Mouse (Mus musculus): ENCODE measurements around the gene Rybp.

Rybp gene

DNA sequence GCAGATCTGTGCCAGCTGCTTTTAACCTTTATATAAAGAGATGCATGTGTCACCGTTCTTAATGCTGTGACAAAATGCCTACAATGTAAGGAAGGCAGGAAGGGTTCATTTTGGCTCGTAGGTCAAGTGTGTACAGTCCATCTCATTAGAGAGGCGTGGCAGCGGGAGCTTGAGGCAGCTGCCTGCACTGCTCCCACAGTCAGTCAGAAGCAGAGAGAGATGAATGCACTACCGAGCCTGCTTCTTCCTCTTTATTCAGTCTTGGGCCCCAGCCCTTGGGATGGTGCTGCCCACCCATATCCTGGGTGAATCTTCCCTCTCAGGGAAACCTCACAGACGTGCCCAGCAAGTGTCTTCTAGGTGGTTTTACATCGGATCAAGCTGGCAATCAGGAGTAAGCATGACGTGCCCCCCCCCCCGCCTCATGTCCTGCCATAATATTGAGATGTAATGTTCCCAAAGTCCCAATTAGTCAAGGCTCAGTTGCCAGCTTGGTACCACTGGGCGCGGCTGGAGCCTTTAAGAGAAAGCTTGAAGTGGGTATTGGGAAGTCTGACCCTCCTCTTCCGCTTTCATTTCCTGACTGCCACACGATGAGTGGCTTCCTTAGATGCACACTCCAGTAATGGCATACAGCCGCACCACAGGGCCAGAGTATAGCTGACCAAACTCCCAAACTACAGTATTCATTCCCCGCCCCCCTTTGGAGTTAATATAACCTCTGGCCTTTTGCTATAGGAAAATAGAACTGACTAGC lies 96.3 kb downstream of the Rybp start:
- DNase-seq (ENCODE audit: low read depth, low spot score) = no peak

DNA sequence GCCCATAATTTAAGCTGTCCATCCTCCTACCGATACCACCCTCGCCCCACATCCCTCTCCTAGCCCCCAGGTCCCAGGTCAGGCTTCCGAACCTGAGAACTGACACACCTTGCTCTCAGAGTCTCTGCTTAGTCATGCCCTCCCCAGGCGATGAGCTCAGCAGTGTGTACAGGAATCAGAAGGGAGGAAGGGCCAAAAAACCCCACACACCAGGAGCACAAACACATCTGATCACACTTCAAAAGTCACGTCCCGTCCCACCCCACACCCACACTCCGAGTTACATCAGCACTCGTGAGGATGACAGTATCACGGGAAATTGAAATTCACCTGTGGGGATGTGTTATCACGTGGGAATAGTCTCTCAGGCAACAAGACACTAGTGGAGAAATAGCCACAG lies 97.0 kb downstream of the Rybp start:
- DNase-seq (ENCODE audit: low read depth, low spot score) = no peak

DNA sequence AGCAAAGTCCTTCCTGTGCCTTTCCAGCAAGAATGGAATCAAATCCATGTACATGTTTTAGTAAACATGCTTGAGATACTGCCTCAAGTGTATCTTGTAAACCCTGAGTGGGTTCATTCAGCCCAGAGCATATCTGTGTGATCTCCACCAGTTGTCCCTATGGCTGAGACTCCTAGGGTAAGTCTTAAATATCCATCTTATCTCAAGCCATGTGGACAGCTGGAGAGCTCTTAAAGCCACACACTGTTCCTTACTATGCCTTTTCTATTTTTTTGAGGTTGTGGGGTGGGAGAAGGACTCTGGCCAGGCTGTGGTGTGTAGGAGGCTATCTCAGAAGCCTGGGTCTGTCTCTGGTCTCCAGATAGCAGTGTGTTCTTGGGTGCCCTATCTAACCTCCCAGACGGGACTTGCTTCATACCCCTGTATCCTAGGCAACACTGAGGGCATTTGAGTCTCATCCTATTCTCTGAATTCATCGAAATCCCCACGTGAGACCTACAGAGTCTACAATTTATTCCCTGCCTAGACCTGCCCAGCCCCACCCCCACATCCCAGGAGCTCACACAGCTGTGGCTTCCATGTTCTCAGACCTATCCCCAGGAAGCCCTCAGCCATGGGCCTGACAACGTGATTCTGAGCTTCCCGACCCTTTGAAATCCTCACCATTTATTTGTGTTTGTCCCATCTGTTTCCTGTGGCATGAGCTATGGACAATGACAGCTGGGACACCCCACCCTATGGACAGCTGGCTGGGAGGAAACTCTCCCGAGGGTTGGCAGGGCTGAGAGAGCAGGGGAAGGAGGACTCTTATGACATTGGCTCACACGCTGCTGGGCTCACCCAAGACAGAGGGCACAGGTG lies 98.2 kb downstream of the Rybp start:
- no peak for DNase-seq (ENCODE audit: low read depth, low spot score)

DNA sequence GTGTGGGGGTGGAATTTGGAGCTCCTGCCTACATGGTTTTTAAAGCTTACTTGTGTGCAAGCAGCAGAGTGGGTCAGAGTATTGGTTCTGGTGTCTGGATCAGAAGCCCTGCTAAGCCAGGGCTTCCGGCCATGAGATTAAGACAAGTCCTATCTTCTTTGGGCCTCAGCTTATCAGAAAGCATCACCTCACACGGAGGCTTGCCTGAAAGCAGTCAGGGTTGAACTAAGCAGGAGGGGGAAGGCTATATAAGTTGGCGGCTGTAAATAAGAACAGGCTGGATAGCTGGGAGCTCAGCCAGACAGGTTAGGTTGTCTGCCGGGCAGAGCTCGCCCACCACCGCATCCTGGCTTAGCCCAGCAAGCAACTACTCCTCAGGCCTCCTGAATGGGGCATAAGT lies 99.5 kb downstream of the Rybp start:
- DNase-seq (ENCODE audit: low read depth, low spot score) = no peak

DNA sequence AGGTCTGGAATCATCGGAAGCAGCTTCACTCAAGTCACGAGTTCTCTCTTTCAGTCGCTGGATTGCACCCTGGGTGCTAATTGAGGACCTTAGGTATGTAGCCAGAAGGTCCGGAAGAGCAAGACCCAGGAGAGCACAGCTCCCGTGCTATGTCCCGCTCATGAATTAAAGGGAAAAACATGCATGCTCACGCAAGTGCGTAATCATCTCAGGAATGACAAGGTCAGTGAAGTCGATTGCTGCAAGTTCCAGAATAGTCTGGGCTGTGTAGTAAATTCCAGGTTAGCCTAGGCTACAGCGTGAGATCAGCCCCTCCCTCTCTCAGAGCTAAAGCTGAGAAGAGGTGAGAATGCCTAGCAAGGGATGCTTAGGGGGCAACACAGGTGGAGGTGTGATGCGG lies 100.5 kb downstream of the Rybp start:
- no peak for DNase-seq (ENCODE audit: low read depth, low spot score)

DNA sequence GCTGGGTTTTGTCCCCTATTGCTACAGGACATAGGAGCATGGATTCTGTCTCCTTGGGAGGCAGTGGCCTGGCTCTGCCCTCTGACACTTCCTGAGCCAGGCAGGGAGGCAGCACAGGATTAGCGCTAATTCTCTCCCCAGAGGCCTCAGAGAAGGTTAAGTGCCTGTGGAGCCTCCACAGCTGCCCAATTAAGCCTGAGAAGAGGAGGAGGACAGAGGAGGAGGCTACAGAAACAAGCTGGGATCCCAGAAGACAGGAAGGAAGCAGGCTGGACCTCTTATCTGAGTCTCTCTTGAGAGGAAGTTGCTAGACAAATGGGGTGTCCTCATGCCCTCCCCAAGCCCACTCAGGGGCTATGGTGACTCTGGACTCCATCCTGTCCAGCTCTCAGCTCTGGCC lies 101.8 kb downstream of the Rybp start:
- no peak for DNase-seq (ENCODE audit: low read depth, low spot score)

DNA sequence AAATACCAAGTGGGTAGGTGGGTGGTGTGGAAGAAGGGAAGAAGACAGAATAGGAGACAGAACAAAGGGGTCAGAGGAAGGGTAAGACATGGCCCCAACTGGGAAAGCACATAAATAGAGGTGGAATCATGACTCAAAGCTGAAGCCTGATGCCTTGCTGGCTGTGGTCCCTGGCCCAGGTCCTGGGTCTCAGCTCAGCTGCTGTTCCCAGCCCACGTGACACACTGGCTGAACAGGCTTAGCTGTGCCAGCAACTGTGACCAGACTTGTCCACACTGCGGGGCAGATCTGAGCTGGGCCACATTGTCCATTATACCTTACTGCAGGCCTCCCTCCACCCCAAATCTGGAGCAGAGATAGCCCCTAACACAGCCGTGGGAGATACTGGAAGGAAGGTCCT lies 103.9 kb downstream of the Rybp start:
- DNase-seq (ENCODE audit: low read depth, low spot score) = no peak

DNA sequence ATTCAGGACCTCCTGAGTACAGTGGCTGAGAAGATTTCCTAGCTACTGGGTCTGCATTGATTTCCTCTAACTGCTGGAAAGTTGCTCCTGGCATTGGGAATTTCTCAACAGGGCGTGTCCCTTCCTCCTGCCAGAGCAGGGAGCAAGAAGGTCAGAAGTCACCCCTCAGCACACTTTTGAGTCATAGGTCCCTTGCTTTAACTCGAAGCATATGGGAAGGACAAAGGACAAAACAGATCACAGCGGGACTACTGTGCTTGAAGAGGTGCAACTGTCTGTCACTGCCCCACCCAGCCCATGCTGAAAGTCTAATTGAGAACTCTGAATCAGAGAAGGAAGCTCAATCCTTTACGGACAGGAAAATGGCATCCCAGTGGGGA lies 106.4 kb downstream of the Rybp start:
- DNase-seq (ENCODE audit: low read depth, low spot score) = no peak

DNA sequence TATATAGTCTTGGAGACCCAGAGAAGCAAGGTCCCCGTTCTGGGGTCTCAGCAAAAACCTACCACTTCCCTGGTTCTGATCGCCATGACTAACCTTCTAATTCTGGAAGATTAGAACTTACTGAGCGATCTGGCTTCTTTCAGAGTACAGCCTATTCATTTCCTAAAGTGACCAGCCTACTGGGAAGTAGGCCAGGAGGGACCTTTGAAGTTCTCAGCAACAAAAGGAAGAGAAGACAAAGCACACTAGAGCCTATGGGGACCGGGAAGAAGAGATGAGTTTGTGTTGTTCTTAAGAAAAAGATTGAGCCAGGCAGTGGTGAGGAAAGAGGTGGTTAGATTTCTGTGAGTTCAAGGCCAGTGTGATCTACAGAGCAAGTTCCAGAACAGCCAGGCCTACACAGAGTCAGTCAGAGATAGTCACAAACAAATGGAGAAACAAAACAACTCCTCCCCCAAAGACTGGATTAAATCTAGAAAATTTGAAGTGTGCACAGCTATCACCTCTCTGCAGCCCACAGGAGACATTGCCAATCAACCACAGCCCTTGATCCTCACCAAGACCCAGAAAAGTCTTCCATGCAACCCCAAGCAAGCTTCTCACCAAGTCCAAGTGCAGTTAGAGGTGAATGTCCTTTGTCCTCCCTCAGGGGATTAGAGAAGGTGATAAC lies 106.9 kb downstream of the Rybp start:
- no peak for DNase-seq (ENCODE audit: low read depth, low spot score)

DNA sequence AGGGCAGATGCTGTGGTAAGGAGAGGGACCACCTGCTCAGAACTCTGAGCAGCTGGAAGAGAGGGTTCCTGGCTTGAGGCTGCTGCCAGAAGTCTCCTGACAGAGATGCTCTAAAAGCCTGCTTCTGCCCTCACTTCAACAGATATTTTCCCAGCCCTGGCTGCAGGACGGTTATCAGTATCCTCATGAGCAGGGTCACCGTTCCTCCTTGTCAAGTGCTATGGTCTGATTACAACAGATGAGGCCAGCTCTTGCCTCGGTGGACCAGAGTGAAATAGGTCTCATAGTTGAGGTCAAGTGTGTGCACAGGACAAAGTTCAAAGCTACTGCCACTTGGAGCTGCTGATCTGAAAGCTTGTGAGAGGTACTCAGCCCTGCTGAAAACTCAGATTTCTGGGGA lies 108.5 kb downstream of the Rybp start:
- DNase-seq (ENCODE audit: low read depth, low spot score) = no peak

Measured in forelimb bud, embryonic 11.5 days (tissue).